Mouse (Mus musculus) stomach, postnatal 0 days (tissue): ENCODE results near the gene Krt79.

Experiments
- CTCF ChIP-seq: IDR thresholded peaks from 2 replicates; pipeline ENCODE4 v1.5.1; 2016; ENCODE audit warnings: antibody characterized with exemption, low read depth, mild to moderate bottlenecking, moderate library complexity
- EP300 ChIP-seq: optimal IDR thresholded peaks from 2 replicates; pipeline ENCODE3; 2016; ENCODE audit warnings: antibody characterized with exemption

DNA sequence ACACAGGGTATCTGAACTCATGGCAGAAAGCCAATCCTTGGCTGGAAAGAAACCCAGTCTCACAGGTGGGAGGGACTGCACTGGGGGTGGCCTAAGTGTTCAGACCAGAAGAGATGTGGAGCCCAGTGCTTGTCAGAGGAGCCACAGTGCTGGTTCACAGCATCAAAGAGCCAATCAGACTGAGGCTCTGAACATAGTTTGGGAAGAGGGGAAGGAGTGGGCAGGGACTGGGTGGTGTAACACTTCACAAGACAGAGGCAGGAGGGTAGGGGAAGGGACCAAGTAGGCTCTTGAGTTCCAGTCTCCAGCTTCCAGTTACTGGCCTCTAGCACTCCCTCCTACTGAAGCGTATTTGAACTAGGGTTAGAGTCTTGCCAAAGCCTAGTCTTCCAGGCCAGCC lies 5.3 kb upstream of the Krt79 start:
- TF ChIP-seq CTCF (no peak), EP300 (no peak)
